Mouse (Mus musculus) common myeloid progenitor, adult 5-6 weeks (primary cell): ENCODE data around the gene Prorsd1. TPM values are rescaled to one million over a fixed set of nuclear protein-coding genes. Genes with fewer than 3 reads are reported as not detected.
"Not testable (repeated sequence)": the region's sequence is repeated elsewhere in the genome, so short reads cannot be mapped to it uniquely, and the experiment has no call there.

Experiments
- ATAC-seq: replicated peaks from 2 replicates; pipeline ENCODE4 v1.8.0; 2016; ENCODE audit warnings: low read depth, mild to moderate bottlenecking, moderate TSS enrichment, inconsistent platforms; ENCODE audit not compliant: poor library complexity, severe bottlenecking
- total RNA-seq: library from RNA; stranded (forward); fragments of 200-1000, 187-1606 nt; gene quantifications from 2 replicates; pipeline ENCODE4 v1.2.3, GENCODE M21; 2017

Gene Prorsd1
- 40.4 and 59.4 TPM in 2 replicates for total RNA-seq

- peak; percentile 100 for ATAC-seq
Measured at GRCm38 (mm10) chr11:29514682-29515412, at the start of gene Prorsd1. TSS of gene Prorsd1 (minus strand) at chr11:29515033.

GRCm38 (mm10) chr11:29563406-29563805, 48.6 kb upstream of the Prorsd1 start:
- no peak for ATAC-seq

- no peak for ATAC-seq
Measured at GRCm38 (mm10) chr11:29560990-29561389, 46.2 kb upstream of the Prorsd1 start.

DNA sequence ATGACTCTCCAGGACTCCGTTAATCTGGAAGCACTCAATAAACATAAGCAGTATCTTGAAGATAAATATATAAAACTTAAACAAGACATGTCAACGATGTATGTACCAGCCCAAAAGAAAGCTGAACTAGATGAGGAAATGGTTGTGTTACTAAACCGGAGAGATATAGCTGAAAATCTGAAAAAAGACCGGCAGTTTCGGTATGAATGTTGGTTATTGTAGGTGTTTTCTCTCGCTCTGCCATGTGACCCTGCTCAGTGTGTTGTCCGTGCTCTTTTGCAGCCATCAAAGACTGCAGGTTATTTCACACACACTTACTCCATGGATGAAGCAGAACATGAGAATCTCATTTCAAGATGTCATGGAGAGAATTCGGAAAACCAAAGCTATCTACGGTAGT, 45.6 kb upstream of the Prorsd1 start:
- no peak for ATAC-seq

- ATAC-seq = peak; percentile 59
Measured at GRCm38 (mm10) chr11:29549425-29549778, 34.6 kb upstream of the Prorsd1 start.

DNA sequence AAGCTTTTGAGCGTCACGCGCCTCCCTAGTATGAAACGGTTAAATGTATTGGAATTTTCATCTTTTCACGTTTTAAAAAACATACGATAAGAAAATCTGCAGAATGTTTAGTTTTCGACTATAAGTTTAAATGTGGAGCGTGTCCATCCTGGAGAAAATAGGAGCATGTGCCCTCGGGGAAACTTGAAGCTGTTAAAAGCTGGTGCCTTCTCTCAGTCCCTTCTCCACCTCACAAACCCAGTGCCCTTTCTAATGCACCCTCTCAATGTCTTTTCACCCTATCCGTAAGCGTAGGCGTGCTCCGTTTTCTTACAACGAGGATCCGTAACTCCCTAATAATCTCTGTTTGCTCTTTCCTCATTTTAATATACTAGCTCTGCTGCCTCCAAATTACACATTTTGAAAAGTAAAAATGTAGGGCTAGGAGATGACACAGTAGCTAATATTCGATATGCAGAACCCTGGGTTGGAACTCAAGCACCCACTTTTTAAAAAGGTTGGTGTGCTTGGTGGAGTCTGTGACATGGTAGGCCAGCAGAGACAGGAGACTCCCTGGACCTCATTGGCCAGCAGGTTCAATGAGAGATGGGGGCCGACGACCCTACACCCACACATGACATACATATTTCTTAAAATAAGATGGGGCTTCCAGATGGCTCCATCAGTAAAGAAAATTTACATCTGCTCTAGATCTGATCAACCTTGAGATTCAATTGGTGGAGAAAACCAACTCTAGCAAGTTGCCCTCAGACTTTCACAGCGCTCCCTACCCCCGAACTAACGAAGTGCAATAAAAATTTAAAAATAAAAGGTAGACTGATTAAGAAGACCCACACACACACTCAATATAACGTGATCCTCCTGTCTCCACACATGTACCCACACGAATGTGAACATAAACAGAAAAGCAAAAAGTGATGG, 33.9 kb upstream of the Prorsd1 start:
- ATAC-seq = no peak

DNA sequence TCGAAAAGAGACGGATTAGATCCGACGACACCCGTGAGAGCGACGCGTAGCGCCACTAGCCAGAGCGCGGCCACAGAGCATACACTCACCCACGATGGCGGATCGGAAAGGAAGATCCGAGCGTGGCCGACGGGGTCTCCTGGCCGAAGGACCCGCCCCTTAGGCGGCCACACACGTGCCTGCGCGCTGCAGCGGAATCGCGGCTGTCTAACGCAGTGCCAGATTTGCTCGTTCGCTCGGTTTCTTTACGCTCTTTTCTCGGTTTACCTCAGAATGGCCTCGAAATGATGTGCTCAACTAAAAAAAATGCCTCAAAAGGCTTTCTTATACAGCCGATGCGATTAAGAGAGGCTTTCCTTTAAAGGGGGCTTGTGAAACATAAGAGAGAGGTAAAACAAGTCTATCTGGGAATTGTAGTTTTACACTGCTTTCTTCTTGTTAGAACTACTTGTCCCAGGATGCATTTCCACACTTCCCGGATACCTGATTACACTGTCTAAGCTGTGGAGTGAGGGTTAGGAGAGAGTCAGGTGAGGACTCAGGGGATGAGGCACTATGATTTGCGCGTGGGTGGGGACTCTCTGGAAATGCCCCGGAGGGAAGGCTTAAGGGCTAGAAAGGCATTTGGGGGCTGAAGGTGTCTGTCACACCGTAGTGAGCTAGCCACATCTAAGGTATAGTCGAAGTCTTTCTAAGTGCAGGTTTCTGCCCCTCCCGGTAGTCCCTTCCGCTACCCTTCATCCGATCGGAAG, 33.1 kb upstream of the Prorsd1 start, which contains the start of the genes Clhc1 and Rps27a:
TSS of gene Clhc1 (plus strand) at position 199 of the 752 bp plus-strand sequence.
TSS of gene Rps27a (minus strand) at position 358 of the 752 bp plus-strand sequence.
- peak; percentile 88 for ATAC-seq

DNA sequence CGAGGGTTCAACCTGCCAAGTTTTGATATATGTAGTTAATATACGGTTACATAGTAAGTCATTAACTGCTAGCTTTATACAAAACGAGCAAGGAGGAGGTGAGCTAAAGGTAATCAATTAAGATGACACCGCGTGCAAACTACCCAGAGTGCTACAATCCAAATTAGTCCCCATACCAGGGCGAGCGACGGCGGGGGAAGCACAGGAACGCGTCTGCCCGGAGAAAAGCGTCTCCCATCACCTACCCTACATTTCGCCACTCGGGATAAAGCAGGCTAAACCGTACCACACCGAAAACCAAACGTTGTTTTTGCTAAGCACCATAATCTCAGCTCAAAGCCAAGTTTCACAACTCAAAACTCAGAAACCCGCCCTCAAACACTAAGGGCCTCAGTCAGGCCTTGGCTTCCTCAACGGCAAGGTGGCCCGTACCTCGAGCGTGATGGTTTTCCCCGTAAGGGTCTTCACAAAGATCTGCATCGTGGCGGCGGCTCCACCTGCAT, 32.5 kb upstream of the Prorsd1 start:
- peak; percentile 5; the same call in 1 of the 2 replicates for ATAC-seq

DNA sequence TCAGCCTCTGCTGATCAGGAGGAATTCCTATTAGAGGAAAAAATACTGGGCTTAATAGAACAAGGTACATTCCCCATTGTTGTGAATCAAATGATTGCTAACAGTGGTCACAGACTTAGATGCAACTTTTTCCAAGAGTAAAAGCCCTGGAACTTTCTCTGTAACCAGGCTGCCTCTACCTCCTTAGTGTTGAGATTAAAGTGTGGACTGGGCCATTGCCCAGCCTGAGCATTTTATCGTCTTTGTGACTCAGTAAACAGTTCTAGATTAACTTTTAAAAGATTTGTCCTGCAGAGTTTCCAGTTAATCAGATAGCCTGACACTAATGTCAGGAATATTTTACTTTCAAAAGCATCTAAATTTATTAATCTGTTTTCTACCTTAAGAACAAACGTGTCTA, 31.9 kb upstream of the Prorsd1 start:
- no peak for ATAC-seq

GRCm38 (mm10) chr11:29546297-29546696, 31.5 kb upstream of the Prorsd1 start:
- not testable (repeated sequence) for ATAC-seq

DNA sequence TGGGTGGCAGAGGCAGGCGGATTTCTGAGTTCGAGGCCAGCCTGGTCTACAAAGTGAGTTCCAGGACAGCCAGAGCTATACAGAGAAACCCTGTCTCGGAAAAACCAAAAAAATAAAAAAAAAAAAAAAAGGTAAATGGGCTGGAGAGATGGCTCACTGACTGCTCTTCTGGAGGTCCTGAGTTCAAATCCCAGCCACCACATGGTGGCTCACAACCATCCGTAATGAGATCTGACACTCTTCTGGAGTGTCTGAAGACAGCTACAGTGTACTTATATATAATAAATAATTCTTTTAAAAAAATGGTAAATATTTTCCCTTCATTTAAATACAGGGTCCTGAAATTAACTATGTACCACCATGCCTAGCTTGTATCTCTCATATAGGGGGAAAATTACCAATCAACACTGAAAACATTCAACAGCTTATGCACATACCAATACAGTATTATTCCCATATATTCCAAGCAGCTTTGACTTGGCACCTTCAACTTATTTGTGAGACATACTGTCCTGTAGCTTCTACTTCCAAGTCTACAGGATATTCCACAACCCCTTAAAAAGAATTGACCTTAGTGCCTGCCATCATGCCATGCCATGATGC, 30.4 kb upstream of the Prorsd1 start:
- not testable (repeated sequence) for ATAC-seq

DNA sequence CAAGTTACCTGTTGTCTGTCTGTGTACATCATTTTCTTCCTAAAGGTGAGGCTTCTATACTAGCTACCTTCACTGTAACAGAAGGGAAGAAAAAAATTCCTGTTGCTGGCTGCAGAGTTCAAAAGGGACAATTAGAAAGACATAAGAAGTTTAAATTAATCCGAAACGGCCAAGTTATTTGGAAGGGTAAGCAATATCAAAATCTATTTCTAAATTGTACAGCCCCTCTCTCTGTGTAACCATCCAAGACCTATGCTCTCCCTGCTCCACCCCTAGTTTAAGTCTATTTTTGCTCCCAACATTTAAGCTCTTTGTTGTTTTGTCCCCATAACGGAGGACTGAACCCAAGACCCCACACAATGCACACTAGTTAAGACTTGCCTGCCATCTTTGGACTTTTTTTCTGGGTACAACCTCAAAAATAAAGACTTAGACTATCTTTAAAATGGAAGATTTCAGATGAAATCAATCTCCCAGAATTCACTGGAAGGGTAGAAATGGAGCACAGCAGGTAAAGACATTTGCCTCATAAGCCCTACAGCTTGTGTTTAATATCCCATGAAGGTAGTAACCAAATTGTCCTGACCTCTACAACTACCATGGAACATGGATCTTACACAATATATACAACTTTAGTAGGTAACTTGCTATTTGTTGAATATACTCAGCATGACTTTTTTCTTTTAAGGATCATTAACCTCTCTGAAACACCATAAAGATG, 29.6 kb upstream of the Prorsd1 start:
- ATAC-seq = no peak

GRCm38 (mm10) chr11:29538201-29538600, 23.4 kb upstream of the Prorsd1 start:
- no peak for ATAC-seq

DNA sequence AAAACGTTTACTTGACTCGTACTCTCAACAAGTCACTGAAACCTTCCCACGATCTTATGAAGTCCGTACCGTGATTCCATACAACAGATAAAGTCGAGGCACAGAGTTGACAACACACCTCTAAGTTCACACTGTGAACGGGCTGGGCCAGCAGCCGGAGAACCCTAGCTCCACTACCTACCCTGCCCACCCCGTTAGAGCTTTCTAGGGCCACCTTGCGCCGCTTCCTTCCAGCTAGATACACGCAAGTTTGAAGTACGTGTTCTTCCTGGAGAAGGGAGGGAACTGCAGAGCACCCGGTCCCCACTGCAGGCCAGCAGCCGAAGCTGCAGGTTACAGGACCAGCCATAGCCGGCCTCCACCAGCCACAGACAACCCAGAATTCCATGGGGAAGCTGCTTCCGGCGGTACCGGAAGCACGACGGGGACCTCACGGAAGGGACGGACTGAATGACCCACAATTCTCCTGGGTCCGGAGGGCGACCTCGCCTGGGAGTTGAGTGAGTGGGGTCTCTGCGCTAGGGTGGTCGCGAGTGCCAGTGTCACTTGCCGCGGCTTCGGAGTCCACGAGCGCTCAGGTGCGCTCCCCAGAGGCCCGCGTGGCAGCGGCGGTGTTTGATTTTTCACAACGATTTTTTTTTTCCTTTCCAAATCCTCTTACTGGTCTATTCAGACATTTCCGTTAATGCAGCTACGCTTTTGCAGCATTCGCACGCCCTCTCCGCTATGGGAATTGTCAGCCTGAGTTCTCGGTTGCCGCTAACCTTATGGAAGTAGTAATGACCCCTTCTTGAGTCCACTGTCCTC, 11.4 kb upstream of the Prorsd1 start, which contains the start of gene Mtif2:
TSS of gene Mtif2 (plus strand) at position 421 of the 807 bp plus-strand sequence.
- ATAC-seq = peak; percentile 94

GRCm38 (mm10) chr11:29514325-29514681, 530 bp downstream of the Prorsd1 start:
- peak; percentile 48 for ATAC-seq

DNA sequence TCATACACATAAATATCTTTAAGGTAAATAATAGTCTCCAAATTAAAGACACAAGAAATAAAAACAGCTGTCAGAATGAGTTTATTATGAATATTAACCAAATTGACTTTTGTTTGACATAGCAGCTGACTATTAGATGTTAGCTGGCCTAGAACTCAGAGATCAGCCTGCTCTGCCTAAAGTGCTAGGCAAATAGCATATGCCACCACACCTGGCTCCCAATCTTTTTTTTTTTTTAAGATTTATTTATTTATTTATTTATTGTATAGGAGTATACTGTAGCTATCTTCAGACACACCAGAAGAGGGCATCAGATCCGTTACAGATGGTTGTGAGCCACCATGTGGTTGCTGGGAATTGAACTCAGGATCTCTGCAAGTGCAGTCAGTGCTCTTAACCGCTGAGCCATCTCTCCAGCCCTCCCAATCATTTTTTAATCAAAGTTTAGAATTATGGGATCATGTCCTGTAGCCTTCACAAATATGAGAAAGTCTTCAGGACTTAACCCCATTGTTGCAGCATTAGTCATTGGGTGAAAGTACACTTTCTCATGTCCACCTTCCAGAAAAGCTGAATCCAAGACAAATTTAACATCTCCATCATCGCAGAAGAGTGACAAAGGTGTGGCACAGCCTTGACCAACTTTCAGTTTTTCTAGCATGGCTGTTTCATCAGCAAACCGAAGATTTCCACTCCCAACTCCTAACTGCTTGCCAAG, 1.9 kb downstream of the Prorsd1 start:
- ATAC-seq = no peak

DNA sequence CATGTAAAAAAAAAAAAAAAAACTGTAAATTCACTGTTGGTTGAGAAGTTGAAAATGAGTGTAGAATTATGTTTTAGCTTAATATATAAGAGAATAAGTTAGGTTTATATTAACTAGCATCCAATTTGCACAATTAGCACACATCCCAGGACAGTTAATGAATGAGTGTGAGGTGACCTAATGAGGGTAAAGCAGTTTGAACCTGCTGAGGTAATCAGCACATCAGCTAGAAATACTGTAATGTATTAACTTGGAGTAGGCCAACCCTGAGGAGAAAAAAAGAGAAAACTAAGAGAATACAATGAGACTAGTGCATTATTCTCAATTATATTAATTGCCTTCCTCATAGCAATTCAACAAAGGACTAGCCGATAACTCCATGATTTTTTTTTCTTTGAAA, 5.4 kb downstream of the Prorsd1 start:
- no peak for ATAC-seq
